Mouse (Mus musculus) midbrain, postnatal 0 days (tissue): ENCODE results near the gene Gon7. TPM values are rescaled to one million over a fixed set of nuclear protein-coding genes. Genes with fewer than 3 reads are reported as not detected.

Experiments used
- ATAC-seq: fragments of 200-750 bp; cut with Nextera tagmentation; 2 replicates; pipeline ENCODE4 v1.8.0; 2017; ENCODE audit warnings: moderate number of reproducible peaks, mild to moderate bottlenecking, moderate TSS enrichment, moderate library complexity; ENCODE audit not compliant: low FRiP score
- DNase-seq: peaks from one replicate; pipeline ENCODE4 v3.0.0-alpha.2; 2015; ENCODE audit warnings: low spot score
- H3K27ac ChIP-seq: fragments of 300-500 bp; sonication (generic); 2 replicates; pipeline ENCODE4 v1.5.1; 2014; ENCODE audit warnings: low read depth, mild to moderate bottlenecking, low read length, mixed read lengths
- H3K27me3 ChIP-seq: fragments of 300-500 bp; sonication (generic); 2 replicates; pipeline ENCODE4 v1.6.1; 2014; ENCODE audit warnings: low read length, control low read depth, mixed read lengths; ENCODE audit not compliant: insufficient read depth
- H3K36me3 ChIP-seq: fragments of 300-500 bp; sonication (generic); 2 replicates; pipeline ENCODE4 v1.6.1; 2014; ENCODE audit warnings: low read length, control low read depth, mixed read lengths; ENCODE audit not compliant: insufficient read depth
- H3K4me1 ChIP-seq: fragments of 300-500 bp; sonication (generic); 2 replicates; pipeline ENCODE4 v1.6.1; 2014; ENCODE audit warnings: mild to moderate bottlenecking, control low read depth, antibody characterized with exemption, low read length, mixed read lengths; ENCODE audit not compliant: insufficient read depth
- H3K4me2 ChIP-seq: fragments of 300-500 bp; sonication (generic); 2 replicates; pipeline ENCODE4 v1.6.1; 2014; ENCODE audit warnings: low read depth, mild to moderate bottlenecking, low read length, mixed read lengths; ENCODE audit not compliant: poor library complexity, severe bottlenecking
- H3K4me3 ChIP-seq: fragments of 300-500 bp; sonication (generic); 2 replicates; pipeline ENCODE4 v1.5.1; 2014; ENCODE audit warnings: low read depth, mild to moderate bottlenecking, low read length, moderate library complexity
- H3K9ac ChIP-seq: fragments of 300-500 bp; sonication (generic); replicated peaks from 2 replicates; pipeline ENCODE4 v1.6.1; 2014; ENCODE audit warnings: mild to moderate bottlenecking, low read length, moderate library complexity, mixed read lengths; ENCODE audit not compliant: poor library complexity, severe bottlenecking
- H3K9me3 ChIP-seq: fragments of 300-500 bp; sonication (generic); 2 replicates; pipeline ENCODE4 v1.6.1; 2016; ENCODE audit warnings: low read length, control low read depth
- CTCF ChIP-seq: IDR thresholded peaks from 2 replicates; pipeline ENCODE4 v1.5.1; 2016; ENCODE audit warnings: antibody characterized with exemption, mild to moderate bottlenecking
- whole genome bisulfite sequencing: fragments of 180-500 bp; shearing (Covaris S2); extraction: QIAGEN DNeasy Blood & Tissue Kit; methylation state at CpG from one replicate; pipeline ENCODE4 v1.1.7; 2014; 5-methylcytosine and 5-hydroxymethylcytosine counted together
- polyA plus RNA-seq: library from polyadenylated mRNA; unstranded; fragments of >200 nt; fragmentation: Nextera tagmentation; extraction: Ambion mirVana; gene quantifications from 2 replicates; pipeline ENCODE4 v1.2.1, GENCODE M21; 2015
- total RNA-seq: library from RNA; depleted of rRNA; stranded (reverse); fragments of >200 nt; gene quantifications from 2 replicates; pipeline ENCODE4 v1.2.3, GENCODE M21; 2014

The Gon7 gene
- total and polyA plus RNA-seq, 2 experiments from 2014 or later = 21.0 to 39.1 TPM

GRCm38 (mm10) chr12:102779452-102779851, 21.8 kb upstream of the Gon7 start:
- Histone ChIP-seq H3K4me3 (no peak overlapping the region), H3K27ac (no peak overlapping the region), H3K9me3 (no peaks in the 10 kb centered on the region), H3K4me1 (no peaks in the 10 kb centered on the region), H3K27me3 (no peaks in the 10 kb centered on the region), H3K4me2 (no peak overlapping the region), H3K9ac (no peak overlapping the region), H3K36me3 (peaks cover 29% of the 10 kb centered on the region)
- WGBS = 51% methylated on average over 3 of the region's 3 CpGs
- peak; percentile 19 for DNase-seq
- TF ChIP-seq CTCF = peak; percentile 49
- ATAC-seq = no peak

- no peak overlapping the region for H3K27ac ChIP-seq
- H3K36me3 ChIP-seq = peaks cover 31% of the 10 kb centered on the region
- DNase-seq (no peak), ATAC-seq (no peak)
- no peaks in the 10 kb centered on the region for H3K4me1 ChIP-seq
- no peak for TF ChIP-seq CTCF
- H3K4me3 ChIP-seq = no peak overlapping the region
- H3K9me3 ChIP-seq = no peaks in the 10 kb centered on the region
- no peak overlapping the region for H3K4me2 ChIP-seq
- WGBS = 58% methylated on average over 5 of the region's 5 CpGs
- no peaks in the 10 kb centered on the region for H3K27me3 ChIP-seq
- no peak overlapping the region for H3K9ac ChIP-seq
Measured at GRCm38 (mm10) chr12:102778151-102778550, 20.5 kb upstream of the Gon7 start.

GRCm38 (mm10) chr12:102776035-102776434, 18.4 kb upstream of the Gon7 start:
- Histone ChIP-seq H3K27me3 (no peaks in the 10 kb centered on the region), H3K36me3 (peaks cover 49% of the 10 kb centered on the region), H3K4me3 (no peak overlapping the region), H3K9ac (no peak overlapping the region), H3K4me2 (no peak overlapping the region), H3K27ac (no peak overlapping the region), H3K4me1 (no peaks in the 10 kb centered on the region), H3K9me3 (no peaks in the 10 kb centered on the region)
- no peak for TF ChIP-seq CTCF
- 86% methylated on average over 14 of the region's 14 CpGs for WGBS
- DNase-seq (no peak), ATAC-seq (no peak)

- no peak for ATAC-seq
Measured at GRCm38 (mm10) chr12:102772676-102773075, 15.1 kb upstream of the Gon7 start.

GRCm38 (mm10) chr12:102771601-102772000, 14.0 kb upstream of the Gon7 start:
- peaks cover 75% of the 10 kb centered on the region for H3K36me3 ChIP-seq
- H3K4me2 ChIP-seq = no peak overlapping the region
- H3K9ac ChIP-seq = no peak overlapping the region
- ATAC-seq = no peak
- no peak overlapping the region for H3K27ac ChIP-seq
- no peak for TF ChIP-seq CTCF
- H3K9me3 ChIP-seq = no peaks in the 10 kb centered on the region
- H3K4me1 ChIP-seq = no peaks in the 10 kb centered on the region
- DNase-seq = no peak
- no peak overlapping the region for H3K4me3 ChIP-seq
- H3K27me3 ChIP-seq = no peaks in the 10 kb centered on the region
- 97% methylated on average over 8 of the region's 8 CpGs for WGBS

More at GRCm38 (mm10) chr12:102772676-102773075, 15.1 kb upstream of the Gon7 start:
- no peak overlapping the region for H3K4me2 ChIP-seq
- no peaks in the 10 kb centered on the region for H3K27me3 ChIP-seq
- H3K9me3 ChIP-seq = no peaks in the 10 kb centered on the region
- WGBS = 94% methylated on average over 5 of the region's 5 CpGs
- H3K4me3 ChIP-seq = no peak overlapping the region
- peaks cover 73% of the 10 kb centered on the region for H3K36me3 ChIP-seq
- no peak for TF ChIP-seq CTCF
- no peak overlapping the region for H3K27ac ChIP-seq
- DNase-seq = no peak
- no peak overlapping the region for H3K9ac ChIP-seq
- no peaks in the 10 kb centered on the region for H3K4me1 ChIP-seq

GRCm38 (mm10) chr12:102769000-102769399, 11.4 kb upstream of the Gon7 start:
- no peak overlapping the region for H3K27ac ChIP-seq
- H3K4me3 ChIP-seq = no peak overlapping the region
- peaks cover 67% of the 10 kb centered on the region for H3K36me3 ChIP-seq
- H3K9me3 ChIP-seq = no peaks in the 10 kb centered on the region
- no peak for ATAC-seq
- H3K27me3 ChIP-seq = no peaks in the 10 kb centered on the region
- no peaks in the 10 kb centered on the region for H3K4me1 ChIP-seq
- DNase-seq = no peak
- WGBS = 93% methylated on average over 4 of the region's 4 CpGs
- H3K9ac ChIP-seq = no peak overlapping the region
- no peak overlapping the region for H3K4me2 ChIP-seq
- peak; percentile 55 for TF ChIP-seq CTCF
